Mouse (Mus musculus) hindbrain, embryonic 13.5 days (tissue): Measurements from ENCODE around the gene Sipa1l1. TPM values are rescaled to one million over a fixed set of nuclear protein-coding genes. Genes with fewer than 3 reads are reported as not detected.

ENCODE experiments used
- ATAC-seq: fragments of 200-750 bp; cut with Nextera tagmentation; 2 replicates; pipeline ENCODE4 v1.8.0; 2017; ENCODE audit warnings: moderate TSS enrichment; ENCODE audit not compliant: low FRiP score
- H3K27ac ChIP-seq: fragments of 300-500 bp; sonication (generic); 2 replicates; pipeline ENCODE4 v1.5.1; 2015; ENCODE audit warnings: inconsistent platforms, mild to moderate bottlenecking, moderate library complexity
- H3K27me3 ChIP-seq: fragments of 300-500 bp; sonication (generic); 2 replicates; pipeline ENCODE4 v1.6.1; 2015; ENCODE audit warnings: mild to moderate bottlenecking, inconsistent platforms
- H3K36me3 ChIP-seq: fragments of 300-500 bp; sonication (generic); 2 replicates; pipeline ENCODE4 v1.6.1; 2015; ENCODE audit warnings: mild to moderate bottlenecking, inconsistent platforms
- H3K4me1 ChIP-seq: fragments of 300-500 bp; sonication (generic); replicated peaks from 2 replicates; pipeline ENCODE4 v1.6.1; 2015; ENCODE audit warnings: inconsistent platforms
- H3K4me2 ChIP-seq: fragments of 300-500 bp; sonication (generic); 2 replicates; pipeline ENCODE4 v1.6.1; 2015; ENCODE audit warnings: inconsistent platforms, mild to moderate bottlenecking, moderate library complexity
- H3K4me3 ChIP-seq: fragments of 300-500 bp; sonication (generic); 2 replicates; pipeline ENCODE4 v1.5.1; 2015; ENCODE audit warnings: mild to moderate bottlenecking, inconsistent platforms
- H3K9ac ChIP-seq: fragments of 300-500 bp; sonication (generic); 2 replicates; pipeline ENCODE4 v1.6.1; 2015; ENCODE audit warnings: mild to moderate bottlenecking, inconsistent platforms
- H3K9me3 ChIP-seq: fragments of 300-500 bp; sonication (generic); 2 replicates; pipeline ENCODE4 v1.6.1; 2016; ENCODE audit warnings: inconsistent platforms
- WGBS: fragments of 180-500 bp; shearing (Covaris S2); methylation state at CpG from one replicate; pipeline ENCODE4 v1.1.7; 2015; 5-methylcytosine and 5-hydroxymethylcytosine counted together
- polyA plus RNA-seq: library from polyadenylated mRNA; unstranded; fragments of >200 nt; fragmentation: Nextera tagmentation; extraction: Ambion mirVana; gene quantifications from 2 replicates; pipeline ENCODE4 v1.2.1, GENCODE M21; 2015

Gene Sipa1l1
- polyA plus RNA-seq, 1 experiment from 2014 or later, result 13.6 TPM

GRCm38 (mm10) chr12:82497866-82498631, 328.9 kb downstream of the Sipa1l1 start:
- Histone ChIP-seq H3K9me3 (no peaks in the 10 kb centered on the region), H3K36me3 (no peaks in the 10 kb centered on the region), H3K27ac (no peak overlapping the region), H3K4me3 (peak overlapping the region; percentile 24), H3K4me1 (peaks cover 4% of the 10 kb centered on the region), H3K27me3 (no peaks in the 10 kb centered on the region), H3K9ac (0 out of 2 replicates have a peak overlapping the region, but pooled peaks have one; percentile 56), H3K4me2 (peak overlapping the region; percentile 54)
- peak; percentile 77; the same call in 1 of the 2 replicates for ATAC-seq
- 28% methylated on average over 11 of the region's 11 CpGs for WGBS

GRCm38 (mm10) chr12:82498701-82499100, 329.6 kb downstream of the Sipa1l1 start:
- no peaks in the 10 kb centered on the region for H3K36me3 ChIP-seq
- H3K4me3 ChIP-seq, result no peak overlapping the region
- ATAC-seq, result no peak
- H3K4me2 ChIP-seq, result no peak overlapping the region; the same call in 1 of the 2 replicates
- H3K27ac ChIP-seq, result no peak overlapping the region
- peaks cover 4% of the 10 kb centered on the region for H3K4me1 ChIP-seq
- 84% methylated on average over 4 of the region's 4 CpGs for WGBS
- H3K27me3 ChIP-seq, result no peaks in the 10 kb centered on the region
- H3K9me3 ChIP-seq, result no peaks in the 10 kb centered on the region
- H3K9ac ChIP-seq, result no peak overlapping the region

- peaks cover 4% of the 10 kb centered on the region for H3K4me1 ChIP-seq
- no peak for ATAC-seq
- no peak overlapping the region for H3K9ac ChIP-seq
- no peak overlapping the region for H3K4me3 ChIP-seq
- no peak overlapping the region for H3K4me2 ChIP-seq
- no peaks in the 10 kb centered on the region for H3K27me3 ChIP-seq
- 90% methylated on average over 5 of the region's 5 CpGs for WGBS
- H3K9me3 ChIP-seq, result no peaks in the 10 kb centered on the region; the same call in 1 of the 2 replicates
- H3K36me3 ChIP-seq, result no peaks in the 10 kb centered on the region
- H3K27ac ChIP-seq, result no peak overlapping the region
Observed at GRCm38 (mm10) chr12:82499731-82500130, 330.6 kb downstream of the Sipa1l1 start.
